Mouse (Mus musculus) MEL (cell line): ENCODE data around the gene Ern1. TPM values are rescaled to one million over a fixed set of nuclear protein-coding genes. Genes with fewer than 3 reads are reported as not detected.

Experiments used
- DNase-seq: peaks from one replicate; pipeline ENCODE4 v3.0.0; 2011; ENCODE audit warnings: low read depth, low spot score
- H3K27ac ChIP-seq: 2 replicates; pipeline ENCODE4 v1.5.1; 2012; ENCODE audit warnings: low read depth, mild to moderate bottlenecking, control low read depth, low read length, moderate library complexity; ENCODE audit not compliant: control insufficient read depth
- H3K27me3 ChIP-seq, 2 experiments: fragments of 150-350 bp in 1 of 2; sonication (generic) in 1 of 2; 2 replicates each; pipeline ENCODE4 v1.6.1; 2012; ENCODE audit warnings: low read length in 2 of 2, mild to moderate bottlenecking in 2 of 2, improper control_type of control experiment in 1 of 2, moderate library complexity in 1 of 2; ENCODE audit not compliant: insufficient read depth in 2 of 2, control insufficient read depth in 1 of 2
- H3K36me3 ChIP-seq, 2 experiments: 2 replicates each; pipeline ENCODE4 v1.6.1; 2012 to 2014; ENCODE audit warnings: low read length in 2 of 2, improper control_type of control experiment in 1 of 2, inconsistent platforms in 1 of 2, mild to moderate bottlenecking in 1 of 2; ENCODE audit not compliant: insufficient read depth in 2 of 2, control insufficient read depth in 1 of 2
- H3K4me1 ChIP-seq, 2 experiments: fragments of 150-350 bp in 1 of 2; sonication (generic) in 1 of 2; 2 replicates each; pipeline ENCODE4 v1.6.1; 2012; ENCODE audit warnings: low read length in 2 of 2, improper control_type of control experiment in 1 of 2, mild to moderate bottlenecking in 1 of 2; ENCODE audit not compliant: insufficient read depth in 2 of 2, control insufficient read depth in 1 of 2
- H3K4me3 ChIP-seq, 2 experiments: fragments of 150-350 bp in 1 of 2; sonication (generic) in 1 of 2; 2 replicates each; pipeline ENCODE4 v1.5.1; 2012; ENCODE audit warnings: low read depth in 2 of 2, low read length in 2 of 2, mild to moderate bottlenecking in 2 of 2, moderate library complexity in 2 of 2, control low read depth in 1 of 2, improper control_type of control experiment in 1 of 2; ENCODE audit not compliant: control insufficient read depth in 1 of 2, insufficient read depth in 1 of 2
- H3K79me2 ChIP-seq: 2 replicates; pipeline ENCODE4 v1.6.1; 2012; ENCODE audit warnings: mild to moderate bottlenecking, low read length, moderate library complexity; ENCODE audit not compliant: control insufficient read depth, poor library complexity, insufficient read depth
- H3K9ac ChIP-seq: 2 replicates; pipeline ENCODE4 v1.6.1; 2012; ENCODE audit warnings: low read depth, mild to moderate bottlenecking, control low read depth, low read length, moderate library complexity; ENCODE audit not compliant: control insufficient read depth, poor library complexity, severe bottlenecking
- H3K9me3 ChIP-seq: fragments of 150-350 bp; sonication (generic); replicated peaks from 2 replicates; pipeline ENCODE4 v1.6.1; 2012; ENCODE audit warnings: mild to moderate bottlenecking, low read length, improper control_type of control experiment, moderate library complexity; ENCODE audit not compliant: insufficient read depth
- CHD2 ChIP-seq: IDR thresholded peaks from 2 replicates; pipeline ENCODE4 v1.6.1; 2011; ENCODE audit warnings: low read length, improper control_type of control experiment
- E2F4 ChIP-seq: IDR thresholded peaks from 2 replicates; pipeline ENCODE4 v1.6.1; 2011; ENCODE audit warnings: low read depth, low read length, improper control_type of control experiment, borderline replicate concordance
- EP300 ChIP-seq, 2 experiments: IDR thresholded peaks; 2 replicates each; pipeline ENCODE4 v1.6.1; 2011; ENCODE audit warnings: improper control_type of control experiment in 2 of 2, low read length in 2 of 2, low read depth in 1 of 2, mild to moderate bottlenecking in 1 of 2
- GABPA ChIP-seq: IDR thresholded peaks from 2 replicates; pipeline ENCODE4 v1.6.1; 2012; ENCODE audit warnings: low read depth, mild to moderate bottlenecking, inconsistent platforms, low read length, improper control_type of control experiment, moderate library complexity
- HCFC1 ChIP-seq: IDR thresholded peaks from 2 replicates; pipeline ENCODE4 v1.6.1; 2012; ENCODE audit warnings: low read depth, mild to moderate bottlenecking, inconsistent platforms, low read length, improper control_type of control experiment, moderate library complexity
- KAT2A ChIP-seq: conservative IDR thresholded peaks from 2 replicates; pipeline ENCODE4 v1.6.1; 2012; ENCODE audit warnings: low read depth, low read length, improper control_type of control experiment, inconsistent platforms
- MAFK ChIP-seq: IDR thresholded peaks from 2 replicates; pipeline ENCODE4 v1.6.1; 2011; ENCODE audit warnings: low read depth, mild to moderate bottlenecking, low read length, improper control_type of control experiment, borderline replicate concordance
- MAZ ChIP-seq: IDR thresholded peaks from 2 replicates; pipeline ENCODE4 v1.6.1; 2012; ENCODE audit warnings: low read depth, mild to moderate bottlenecking, inconsistent platforms, low read length, improper control_type of control experiment
- MEF2A ChIP-seq: IDR thresholded peaks from 2 replicates; pipeline ENCODE4 v1.6.1; 2014; ENCODE audit warnings: low read depth, mild to moderate bottlenecking, inconsistent platforms, low read length, improper control_type of control experiment; ENCODE audit not compliant: poor library complexity, insufficient replicate concordance, severe bottlenecking; ENCODE audit errors: extremely low read depth
- MYB ChIP-seq: IDR thresholded peaks from 2 replicates; pipeline ENCODE4 v1.6.1; 2011; ENCODE audit warnings: mild to moderate bottlenecking, low read depth, low read length, improper control_type of control experiment
- MYC ChIP-seq: IDR thresholded peaks from 2 replicates; pipeline ENCODE4 v1.6.1; 2011; ENCODE audit warnings: low read depth, mild to moderate bottlenecking, low read length, improper control_type of control experiment, moderate library complexity
- NELFE ChIP-seq: IDR thresholded peaks from 2 replicates; pipeline ENCODE4 v1.6.1; 2011; ENCODE audit warnings: low read depth, low read length, improper control_type of control experiment
- POLR2A ChIP-seq, 2 experiments: IDR thresholded peaks; 2 replicates each; pipeline ENCODE4 v1.6.1; 2011 to 2012; ENCODE audit warnings: low read length in 2 of 2, mild to moderate bottlenecking in 2 of 2, control low read depth in 1 of 2, improper control_type of control experiment in 1 of 2, low read depth in 1 of 2, moderate library complexity in 1 of 2; ENCODE audit not compliant: control insufficient read depth in 1 of 2, insufficient read depth in 1 of 2, poor library complexity in 1 of 2
- RCOR1 ChIP-seq: IDR thresholded peaks from 2 replicates; pipeline ENCODE4 v1.6.1; 2012; ENCODE audit warnings: low read depth, mild to moderate bottlenecking, inconsistent platforms, low read length, improper control_type of control experiment
- SIN3A ChIP-seq: IDR thresholded peaks from 2 replicates; pipeline ENCODE4 v1.6.1; 2012; ENCODE audit warnings: low read length, improper control_type of control experiment, inconsistent platforms
- TBP ChIP-seq: IDR thresholded peaks from 2 replicates; pipeline ENCODE4 v1.8.0; 2011; ENCODE audit warnings: low read depth, low read length, improper control_type of control experiment
- USF1 ChIP-seq: IDR thresholded peaks from 2 replicates; pipeline ENCODE4 v1.6.1; 2014; ENCODE audit warnings: low read depth, mild to moderate bottlenecking, inconsistent platforms, low read length, improper control_type of control experiment, moderate library complexity
- ZMIZ1 ChIP-seq: IDR thresholded peaks from 2 replicates; pipeline ENCODE4 v1.6.1; 2012; ENCODE audit warnings: low read depth, mild to moderate bottlenecking, inconsistent platforms, low read length, improper control_type of control experiment, moderate library complexity
- ZNF384 ChIP-seq: IDR thresholded peaks from 2 replicates; pipeline ENCODE4 v1.6.1; 2012; ENCODE audit warnings: low read depth, mild to moderate bottlenecking, inconsistent platforms, low read length, improper control_type of control experiment
- polyA plus RNA-seq, 2 experiments: library from polyadenylated mRNA; stranded (reverse) in 1 of 2; unstranded in 1 of 2; fragments of >175 nt in 1 of 2; fragments of >200 nt in 1 of 2; gene quantifications; 2 replicates each; pipeline versions ENCODE4 v1.2.1 to v1.2.4; 2012; ENCODE audit warnings: low replicate concordance in 2 of 2, low read depth in 1 of 2; ENCODE audit not compliant: insufficient read length in 2 of 2, insufficient read depth in 1 of 2, missing spikeins in 1 of 2
- total RNA-seq: library from RNA; depleted of rRNA; stranded (reverse); fragments of 300-350 nt; gene quantifications from 2 replicates; pipeline ENCODE4 v1.2.3, GENCODE M21; 2012

The Ern1 gene
- total and polyA plus RNA-seq, 3 experiments, result 4.3 to 5.7 TPM; not detected in 1

DNA sequence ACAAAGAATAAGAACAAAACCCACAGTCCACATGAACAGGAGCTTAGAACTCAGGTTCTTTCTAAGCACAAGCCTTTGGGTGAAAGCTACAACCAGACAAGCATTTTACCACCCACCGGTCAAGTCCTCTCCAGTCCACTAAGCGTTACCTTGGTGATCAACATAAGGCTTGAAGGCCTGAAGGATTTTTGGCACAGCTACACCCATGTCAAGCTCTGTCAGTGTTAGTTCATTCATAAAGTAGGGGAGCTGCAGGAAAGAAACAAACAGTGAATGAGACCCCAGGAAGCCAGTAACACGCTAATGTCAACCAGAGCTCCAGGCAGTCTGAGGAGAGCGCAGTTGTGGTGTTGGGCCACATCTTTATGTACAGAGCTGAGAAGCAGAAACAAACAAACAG lies 41.5 kb upstream of the Ern1 start:
- no peak overlapping the region for H3K27ac ChIP-seq
- DNase-seq, result no peak
- H3K9me3 ChIP-seq, result no peaks in the 10 kb centered on the region
- no peak for TF ChIP-seq TBP
- TF ChIP-seq ZMIZ1, result no peak
- TF ChIP-seq EP300 (IDR thresholded peaks at IDR 0.05; ENCODE audit: low read depth in 1 of 2, low read length in 2 of 2), result no peak
- TF ChIP-seq RCOR1, result no peak
- no peak for TF ChIP-seq GABPA
- no peak for TF ChIP-seq MAZ
- no peak for TF ChIP-seq E2F4
- TF ChIP-seq MYB, result no peak
- TF ChIP-seq HCFC1, result no peak
- TF ChIP-seq POLR2A (IDR thresholded peaks at IDR 0.05; ENCODE audit: control insufficient read depth in 1 of 2, insufficient read depth in 1 of 2, low read depth in 1 of 2, low read length in 2 of 2, poor library complexity in 1 of 2), result no peak
- no peak for TF ChIP-seq USF1
- no peak for TF ChIP-seq MEF2A
- TF ChIP-seq CHD2, result no peak
- H3K27me3 ChIP-seq, result no peaks in the 10 kb centered on the region
- no peak overlapping the region for H3K4me3 ChIP-seq
- no peaks in the 10 kb centered on the region for H3K79me2 ChIP-seq
- H3K4me1 ChIP-seq, result no peaks in the 10 kb centered on the region
- H3K36me3 ChIP-seq, result peaks cover 0 to 8% of the 10 kb centered on the region in 2 experiments; a peak in 1 of 4 replicates
- no peak overlapping the region for H3K9ac ChIP-seq

DNA sequence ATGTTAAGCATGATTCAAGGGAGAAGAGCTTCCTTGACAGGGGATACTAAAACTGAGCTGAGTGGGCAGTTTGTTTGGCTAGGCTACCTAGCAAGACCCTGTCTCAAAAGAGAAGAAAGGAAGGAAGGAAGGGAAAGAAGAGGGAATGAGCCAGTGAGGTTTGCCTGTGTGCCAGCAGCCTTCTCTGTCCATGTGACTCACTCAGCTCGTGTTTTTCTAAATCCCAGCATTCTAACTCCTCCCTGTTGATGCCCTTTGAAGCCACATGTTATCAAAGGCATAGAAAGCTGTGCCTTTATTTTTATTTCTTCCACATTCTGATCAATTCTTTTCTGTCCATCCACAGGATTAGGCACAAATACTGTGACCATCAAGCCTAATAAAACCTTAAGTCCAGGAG lies 40.3 kb upstream of the Ern1 start:
- no peak for TF ChIP-seq RCOR1
- no peak for TF ChIP-seq MEF2A
- no peak for TF ChIP-seq KAT2A
- no peak for TF ChIP-seq MYC
- TF ChIP-seq USF1, result no peak
- no peak for TF ChIP-seq SIN3A
- no peak for TF ChIP-seq NELFE
- no peak for TF ChIP-seq TBP
- TF ChIP-seq ZNF384, result no peak
- no peak for TF ChIP-seq MYB
- TF ChIP-seq POLR2A (IDR thresholded peaks at IDR 0.05; ENCODE audit: control insufficient read depth in 1 of 2, insufficient read depth in 1 of 2, low read depth in 1 of 2, low read length in 2 of 2, poor library complexity in 1 of 2), result no peak
- no peak for TF ChIP-seq MAFK
- no peak overlapping the region for H3K27ac ChIP-seq
- no peaks in the 10 kb centered on the region for H3K79me2 ChIP-seq
- H3K4me1 ChIP-seq, result no peaks in the 10 kb centered on the region
- no peaks in the 10 kb centered on the region for H3K9me3 ChIP-seq
- H3K9ac ChIP-seq, result no peak overlapping the region
- peaks cover 0 to 8% of the 10 kb centered on the region in 2 experiments; a peak in 1 of 4 replicates for H3K36me3 ChIP-seq
- H3K4me3 ChIP-seq, result no peak overlapping the region
- no peak for DNase-seq
- no peaks in the 10 kb centered on the region for H3K27me3 ChIP-seq
